Mouse (Mus musculus) thymus, adult 18-20 months (tissue): ENCODE data around the gene Isg15.
A peak's percentile ranks its signal among the peaks of the same experiment; 100 is the strongest.
"Not testable (repeated sequence)": the region's sequence is repeated elsewhere in the genome, so short reads cannot be mapped to it uniquely, and the experiment has no call there.

Experiments used
- DNase-seq, 2 experiments: peaks; one replicate each; pipeline ENCODE4 v3.0.0; 2022; ENCODE audit warnings: mixed read lengths in 2 of 2

The Isg15 gene

DNA sequence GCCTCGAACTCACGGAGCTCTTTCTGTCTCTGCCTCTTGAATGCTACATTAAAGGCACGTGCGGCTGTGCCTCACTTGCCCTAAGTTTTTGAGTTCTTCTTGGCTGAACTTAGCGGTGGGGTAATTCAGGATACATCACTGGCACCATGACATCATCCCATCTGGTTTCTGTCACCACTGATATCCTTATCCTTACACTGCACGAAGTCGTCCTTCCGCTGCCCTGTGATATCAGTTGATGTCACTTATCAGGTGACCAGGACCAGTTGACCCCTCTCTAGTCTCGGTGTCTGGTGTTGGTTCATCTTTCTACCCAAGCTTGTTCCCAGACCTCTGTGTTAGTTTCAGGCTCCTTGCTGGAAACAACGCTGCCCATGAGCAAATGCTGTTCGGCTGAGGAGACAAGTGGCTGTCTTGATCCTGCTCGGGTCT is 1.9 kb upstream of the Isg15 start:
- no peak for DNase-seq

DNA sequence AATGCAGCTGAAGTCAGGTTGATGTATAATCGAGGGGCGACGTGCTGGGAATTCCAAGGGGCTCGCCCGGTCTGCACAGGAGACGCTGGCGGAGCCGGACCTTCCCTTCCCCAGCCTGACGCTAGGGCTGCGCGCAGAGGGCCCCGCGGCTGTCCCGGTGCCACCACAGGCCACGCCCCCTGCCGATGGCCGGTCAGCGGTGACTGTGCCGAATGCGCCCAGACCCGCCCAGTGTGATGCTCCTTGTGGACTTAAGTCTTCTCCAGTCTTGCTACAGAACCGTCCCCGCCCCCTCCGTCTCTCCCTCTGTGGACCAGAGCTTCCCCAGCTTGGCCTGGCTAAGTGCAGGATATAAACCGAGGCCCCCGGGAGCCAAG is 2.8 kb downstream of the Isg15 start:
- peak; percentile 52 to 64 for DNase-seq

GRCm38 (mm10) chr4:156197131-156197828 is 3.3 kb downstream of the Isg15 start, which contains the start of gene Agrn:
Agrn (minus strand) TSS chr4:156197488.
- peak; percentile 36 to 44 for DNase-seq

GRCm38 (mm10) chr4:156195927-156196870 is 4.4 kb downstream of the Isg15 start:
- peak in 1 of 2 experiments; percentile 20 for DNase-seq

GRCm38 (mm10) chr4:156194346-156194745 is 6.3 kb downstream of the Isg15 start:
- DNase-seq: no peak

- DNase-seq: no peak
Observed at GRCm38 (mm10) chr4:156193906-156194305, 6.7 kb downstream of the Isg15 start.

DNA sequence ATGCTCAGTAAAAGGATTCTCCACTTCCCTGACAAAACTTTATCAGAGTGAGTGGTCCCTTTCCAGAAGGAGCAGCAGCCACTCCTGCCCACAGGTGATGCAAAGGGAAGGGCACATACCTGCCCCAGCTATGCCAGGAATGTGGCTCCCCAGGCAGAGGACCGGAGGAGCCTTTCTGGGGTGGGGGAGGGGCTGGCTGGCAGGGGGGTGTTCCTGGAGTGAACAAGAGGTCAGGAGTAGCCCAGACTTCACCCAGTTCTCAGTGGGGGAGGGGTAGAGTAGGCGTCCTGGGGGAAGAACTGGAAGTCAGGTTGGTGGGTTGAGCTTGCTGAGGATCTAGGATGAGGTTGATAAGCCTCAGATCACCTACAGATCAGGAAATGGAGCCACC is 7.4 kb downstream of the Isg15 start:
- DNase-seq: no peak

DNA sequence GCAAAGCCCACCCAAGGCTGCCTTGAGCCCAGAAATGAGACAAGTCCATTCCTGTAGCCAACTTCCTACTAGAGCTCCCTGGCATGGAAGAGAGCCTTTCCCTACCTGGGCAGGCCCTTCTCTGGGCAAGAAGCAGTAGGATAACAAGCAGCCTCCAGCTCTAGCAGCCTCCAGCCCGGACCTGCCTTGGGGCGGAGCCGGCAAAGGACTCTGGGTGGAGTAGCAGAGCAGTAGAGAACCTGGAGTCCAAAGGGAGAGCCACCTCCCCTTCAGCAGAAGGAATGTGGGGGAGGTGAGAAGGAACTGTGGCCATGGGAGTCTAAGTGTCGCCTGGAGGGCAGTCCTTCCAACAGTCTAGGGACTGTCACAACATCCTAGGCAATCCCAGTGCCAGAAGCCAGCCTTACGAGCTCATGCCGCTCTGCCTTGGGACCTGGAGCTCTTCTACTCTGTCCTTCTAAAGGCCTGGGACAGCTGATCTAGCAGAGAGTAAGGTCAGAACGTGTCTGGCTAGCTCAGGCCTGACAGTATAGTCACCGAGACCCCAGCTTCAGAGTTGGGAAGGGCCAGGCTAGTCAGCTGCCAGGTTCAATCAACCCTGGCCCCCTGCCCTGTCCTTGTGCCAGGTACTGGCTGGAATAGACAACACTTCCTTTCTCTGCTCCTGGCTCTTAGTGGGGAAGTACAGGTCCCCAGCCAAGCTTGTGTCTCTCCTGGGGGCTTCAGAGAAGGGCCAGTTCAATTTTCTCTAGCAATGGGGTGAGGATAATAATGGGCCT is 8.0 kb downstream of the Isg15 start:
- DNase-seq: no peak

- no peak for DNase-seq
Observed at GRCm38 (mm10) chr4:156188811-156189323, 11.8 kb downstream of the Isg15 start.

DNA sequence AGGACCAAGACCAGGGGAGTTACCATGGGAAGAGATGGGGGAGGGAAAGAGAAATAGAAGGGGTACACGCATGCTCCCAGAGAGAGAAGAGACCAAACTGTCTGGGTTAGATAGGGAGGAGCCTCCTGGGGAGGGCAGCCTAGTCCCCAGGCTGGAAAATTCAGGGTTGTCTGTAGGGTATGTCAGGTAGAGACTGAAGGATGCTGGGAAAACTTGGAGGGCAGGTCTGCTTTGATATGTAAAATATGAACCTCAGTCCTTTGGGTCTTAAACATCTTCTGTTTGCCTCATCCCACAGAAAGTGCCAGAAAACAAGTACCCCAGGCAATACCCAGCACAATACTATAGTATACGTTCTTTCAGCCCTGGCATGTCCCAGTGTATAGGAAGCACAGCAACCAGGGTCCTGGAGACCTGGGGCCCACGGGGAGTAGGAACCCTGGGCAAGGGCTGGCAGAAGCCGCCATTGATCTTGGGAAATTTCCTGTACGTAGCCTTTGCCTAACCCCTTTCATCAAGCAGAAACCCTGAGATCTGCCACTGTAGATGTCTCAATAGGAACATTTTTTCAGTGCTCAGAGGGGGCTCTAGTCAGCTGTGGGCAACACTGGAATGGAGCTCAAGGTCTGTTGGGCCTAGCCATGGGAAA is 12.3 kb downstream of the Isg15 start:
- DNase-seq: no peak

DNA sequence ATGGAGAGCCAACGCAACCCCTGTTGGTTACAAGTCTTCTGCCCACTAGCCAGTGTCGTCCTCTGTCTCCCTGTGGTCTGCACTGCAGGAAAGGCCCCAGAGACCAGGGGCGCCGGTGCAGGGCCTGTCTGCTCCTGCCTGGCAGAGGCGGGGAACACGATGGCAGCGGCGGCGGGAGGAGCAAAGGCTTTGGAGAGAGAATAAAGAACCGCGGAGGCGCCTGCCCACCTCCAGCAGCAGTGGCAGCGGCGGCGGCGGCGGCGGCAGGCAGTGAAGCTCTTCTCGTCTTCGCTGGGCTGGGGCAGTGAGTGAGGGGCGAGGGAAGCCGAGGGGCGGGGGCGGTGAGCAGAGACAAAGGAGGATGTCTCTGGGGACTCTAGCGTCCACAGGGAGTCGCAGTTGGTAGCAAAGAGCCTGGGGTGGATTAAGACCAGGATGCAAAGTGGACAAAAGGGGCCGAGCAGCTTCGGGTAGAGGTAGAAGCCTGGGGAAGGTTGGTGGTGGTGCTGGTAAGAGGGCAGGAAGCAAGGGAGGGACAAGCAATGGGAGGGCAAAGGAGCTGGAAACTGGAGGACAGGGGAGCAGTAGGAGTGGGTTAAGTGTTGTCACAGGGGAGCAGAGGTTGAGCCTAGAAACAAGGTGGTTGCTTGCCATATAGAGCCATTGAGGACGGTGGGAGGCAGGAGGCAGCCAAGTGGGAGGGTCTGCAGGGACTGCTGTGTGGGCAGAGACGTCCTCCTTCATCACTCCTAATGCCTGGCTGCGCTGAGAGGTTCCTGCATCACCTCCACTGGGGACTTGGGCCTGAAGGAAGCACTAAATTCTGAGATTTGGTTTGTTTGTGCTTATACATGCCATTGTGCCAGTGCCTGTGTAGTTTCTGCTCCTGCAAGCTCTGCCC is 14.4 kb downstream of the Isg15 start:
- DNase-seq: no peak

GRCm38 (mm10) chr4:156185456-156185949 is 15.1 kb downstream of the Isg15 start:
- DNase-seq: no peak

- DNase-seq: no peak
Observed at GRCm38 (mm10) chr4:156184291-156184954, 16.2 kb downstream of the Isg15 start.

DNA sequence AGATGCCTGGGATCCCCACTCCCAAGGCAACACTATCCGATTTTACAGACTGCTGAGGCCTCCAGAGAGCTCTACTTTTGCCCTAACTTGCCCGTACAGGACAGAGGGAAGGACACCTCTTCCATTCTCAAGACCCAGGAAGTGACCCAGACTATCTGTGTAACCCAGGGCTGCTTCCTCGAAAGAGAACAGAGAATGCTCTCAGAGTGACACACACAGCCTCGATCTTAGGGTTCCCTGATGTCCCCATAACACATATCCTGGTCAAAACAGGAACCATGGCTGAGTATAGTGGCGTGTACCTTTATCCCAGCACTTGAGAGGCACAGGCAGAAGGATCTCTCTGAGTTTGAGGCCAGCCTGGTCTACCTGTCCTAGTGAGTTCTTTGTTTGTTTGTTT is 16.9 kb downstream of the Isg15 start:
- no peak for DNase-seq

DNA sequence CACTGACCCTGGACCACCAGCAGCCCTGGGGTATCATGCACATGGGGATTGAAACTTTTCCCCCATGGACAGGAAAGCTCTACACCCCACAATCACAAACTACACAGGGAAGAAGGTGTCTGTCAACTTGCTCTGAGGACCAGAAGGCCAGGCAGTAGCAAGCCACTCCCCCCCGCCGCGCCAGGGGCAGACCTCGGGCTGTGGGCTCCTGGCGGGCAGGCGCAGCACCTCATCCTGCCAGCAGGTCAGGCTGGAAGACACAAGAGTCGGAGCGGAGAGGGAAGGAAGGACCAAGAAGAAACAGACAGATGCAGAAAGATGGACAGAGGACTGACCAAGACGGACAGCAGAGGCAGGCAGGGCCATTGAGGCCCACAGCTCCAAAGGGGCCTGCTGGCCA is 23.0 kb downstream of the Isg15 start:
- no peak for DNase-seq

DNA sequence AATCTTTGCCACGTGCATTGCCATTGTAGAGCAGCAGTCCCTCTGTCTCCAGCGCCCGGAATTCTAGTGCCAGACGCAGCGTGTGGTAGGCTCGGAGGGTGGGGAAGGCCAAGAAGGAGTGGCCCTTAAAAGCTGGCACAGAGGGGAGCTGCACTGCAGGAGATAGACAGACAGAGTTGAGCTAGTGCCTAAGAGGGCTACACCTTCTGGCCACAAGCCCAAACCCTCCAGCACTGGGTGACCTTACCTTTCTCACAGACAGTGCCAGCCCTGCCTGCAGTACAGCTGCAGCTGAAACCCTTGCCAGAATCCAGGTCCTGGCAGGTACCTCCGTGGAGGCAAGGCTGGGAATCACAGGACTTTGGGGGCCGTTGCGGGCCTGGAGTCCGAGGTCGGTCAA is 28.8 kb downstream of the Isg15 start:
- DNase-seq: no peak

DNA sequence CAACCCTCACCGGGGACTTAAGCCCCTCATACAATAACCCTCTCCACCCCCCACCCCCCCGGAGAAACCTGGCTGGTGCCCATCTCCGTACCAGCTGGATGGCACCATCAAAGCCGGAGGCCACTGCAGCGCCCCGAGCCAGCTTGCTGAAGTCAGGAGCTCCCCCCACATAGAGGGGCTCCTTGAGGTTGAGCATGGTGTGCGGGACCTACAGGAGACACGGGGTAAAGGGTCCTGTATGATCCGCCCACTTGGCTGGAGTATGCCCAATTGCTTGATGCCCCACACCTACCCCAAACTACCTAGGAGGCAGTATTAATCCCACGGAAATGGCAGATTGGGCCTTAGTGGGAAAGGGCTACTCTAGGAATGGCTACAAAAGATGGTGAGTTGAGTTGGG is 31.5 kb downstream of the Isg15 start:
- DNase-seq: no peak

- DNase-seq: no peak
Observed at GRCm38 (mm10) chr4:156168611-156169010, 32.0 kb downstream of the Isg15 start.

GRCm38 (mm10) chr4:156166477-156166876 is 34.1 kb downstream of the Isg15 start:
- no peak for DNase-seq

GRCm38 (mm10) chr4:156154771-156155170 is 45.8 kb downstream of the Isg15 start:
- no peak for DNase-seq

GRCm38 (mm10) chr4:156150887-156151286 is 49.7 kb downstream of the Isg15 start:
- not testable (repeated sequence) for DNase-seq
